Mouse (Mus musculus): Measurements from ENCODE around the gene Nat8f4. TPM values are rescaled to one million over a fixed set of nuclear protein-coding genes. Genes with fewer than 3 reads are reported as not detected.
"Not testable (repeated sequence)": the region's sequence is repeated elsewhere in the genome, so short reads cannot be mapped to it uniquely, and the experiment has no call there.

Gene Nat8f4
- total and polyA plus RNA-seq, 2 experiments from 2014 or later: 0.42 to 1.7 TPM

GRCm38 (mm10) chr6:85923643-85924042 lies 19.0 kb upstream of the Nat8f4 start:
- ATAC-seq (ENCODE audit: insufficient read depth, low read depth) (no peak), DNase-seq (ENCODE audit: low spot score) (no peak)
- no peak overlapping the region for H3K27ac ChIP-seq (ENCODE audit: low read depth)
- H3K9me3 ChIP-seq (replicated peaks; ENCODE audit: control insufficient read depth, low read length): no peaks in the 10 kb centered on the region
- peaks cover 59% of the 10 kb centered on the region for H3K36me3 ChIP-seq (replicated peaks; ENCODE audit: control insufficient read depth, insufficient read depth, low read length)
- H3K27me3 ChIP-seq (ENCODE audit: control insufficient read depth, insufficient read depth, low read length): no peaks in the 10 kb centered on the region
- no peak for TF ChIP-seq EP300 (IDR thresholded peaks at IDR 0.05; ENCODE audit: low read depth)
- TF ChIP-seq CTCF (IDR thresholded peaks at IDR 0.05; ENCODE audit: low read depth): no peak
- no peak overlapping the region for H3K9ac ChIP-seq (replicated peaks; ENCODE audit: low read depth, low read length)
- no peak overlapping the region for H3K4me3 ChIP-seq (ENCODE audit: low read depth, low read length)
- H3K4me1 ChIP-seq (ENCODE audit: control insufficient read depth, insufficient read depth): no peaks in the 10 kb centered on the region
- no peak overlapping the region for H3K4me2 ChIP-seq (ENCODE audit: low read depth, low read length)
- WGBS: 83% methylated on average over 1 of the region's 1 CpGs

- WGBS: 94% methylated on average over 4 of the region's 4 CpGs
- Histone ChIP-seq H3K9me3 (replicated peaks; ENCODE audit: control insufficient read depth, low read length) (no peaks in the 10 kb centered on the region), H3K4me1 (ENCODE audit: control insufficient read depth, insufficient read depth) (peaks cover 12% of the 10 kb centered on the region; the same call in 1 of the 2 replicates), H3K4me3 (ENCODE audit: low read depth, low read length) (no peak overlapping the region), H3K27me3 (ENCODE audit: control insufficient read depth, insufficient read depth, low read length) (no peaks in the 10 kb centered on the region), H3K36me3 (replicated peaks; ENCODE audit: control insufficient read depth, insufficient read depth, low read length) (peaks cover 23% of the 10 kb centered on the region), H3K9ac (replicated peaks; ENCODE audit: low read depth, low read length) (no peak overlapping the region), H3K27ac (ENCODE audit: low read depth) (no peak overlapping the region), H3K4me2 (ENCODE audit: low read depth, low read length) (no peak overlapping the region)
- DNase-seq (ENCODE audit: low spot score) (no peak), ATAC-seq (ENCODE audit: insufficient read depth, low read depth) (no peak)
- no peak for TF ChIP-seq EP300 (IDR thresholded peaks at IDR 0.05; ENCODE audit: low read depth)
- no peak for TF ChIP-seq CTCF (IDR thresholded peaks at IDR 0.05; ENCODE audit: low read depth)
Measured at GRCm38 (mm10) chr6:85919401-85919800, 14.7 kb upstream of the Nat8f4 start.

GRCm38 (mm10) chr6:85918341-85918740 lies 13.7 kb upstream of the Nat8f4 start:
- peaks cover 12% of the 10 kb centered on the region; the same call in 1 of the 2 replicates for H3K4me1 ChIP-seq (ENCODE audit: control insufficient read depth, insufficient read depth)
- WGBS: 89% methylated on average over 3 of the region's 3 CpGs
- not testable (repeated sequence) for H3K4me2 ChIP-seq (ENCODE audit: low read depth, low read length); H3K9ac ChIP-seq (replicated peaks; ENCODE audit: low read depth, low read length); H3K9me3 ChIP-seq (replicated peaks; ENCODE audit: control insufficient read depth, low read length); H3K4me3 ChIP-seq (ENCODE audit: low read depth, low read length); DNase-seq (ENCODE audit: low spot score); H3K27ac ChIP-seq (ENCODE audit: low read depth); H3K27me3 ChIP-seq (ENCODE audit: control insufficient read depth, insufficient read depth, low read length); ATAC-seq (ENCODE audit: insufficient read depth, low read depth)
- peaks cover 16% of the 10 kb centered on the region for H3K36me3 ChIP-seq (replicated peaks; ENCODE audit: control insufficient read depth, insufficient read depth, low read length)

- DNase-seq (ENCODE audit: low spot score) (no peak), ATAC-seq (ENCODE audit: insufficient read depth, low read depth) (no peak)
- H3K36me3 ChIP-seq (replicated peaks; ENCODE audit: control insufficient read depth, insufficient read depth, low read length): peaks cover 4% of the 10 kb centered on the region
- peak overlapping the region; percentile 67 for H3K4me3 ChIP-seq (ENCODE audit: low read depth, low read length)
- TF ChIP-seq EP300 (IDR thresholded peaks at IDR 0.05; ENCODE audit: low read depth) (no peak), CTCF (IDR thresholded peaks at IDR 0.05; ENCODE audit: low read depth) (no peak)
- peak overlapping the region; percentile 87 for H3K27ac ChIP-seq (ENCODE audit: low read depth)
- peak overlapping the region; percentile 77 for H3K9ac ChIP-seq (replicated peaks; ENCODE audit: low read depth, low read length)
- H3K4me2 ChIP-seq (ENCODE audit: low read depth, low read length): peak overlapping the region; percentile 81
- H3K4me1 ChIP-seq (ENCODE audit: control insufficient read depth, insufficient read depth): peaks cover 12% of the 10 kb centered on the region; the same call in 1 of the 2 replicates
- no peaks in the 10 kb centered on the region for H3K27me3 ChIP-seq (ENCODE audit: control insufficient read depth, insufficient read depth, low read length)
- 80% methylated on average over 6 of the region's 6 CpGs for WGBS
- H3K9me3 ChIP-seq (replicated peaks; ENCODE audit: control insufficient read depth, low read length): no peaks in the 10 kb centered on the region
Measured at GRCm38 (mm10) chr6:85916596-85916995, 11.9 kb upstream of the Nat8f4 start.

- H3K27ac ChIP-seq (ENCODE audit: low read depth): peak within 1 kb of the TSS; percentile 87
Measured at GRCm38 (mm10) chr6:85915539-85916513, 11.1 kb upstream of the Nat8f4 start, which contains the start of gene Nat8f1. Gene Nat8f1 (minus strand): TSS chr6:85915687.

More at GRCm38 (mm10) chr6:85915539-85916513, 11.1 kb upstream of the Nat8f4 start, which contains the start of gene Nat8f1:
- under 1% methylated on average over 49 of the region's 61 CpGs for WGBS
- TF ChIP-seq CTCF (IDR thresholded peaks at IDR 0.05; ENCODE audit: low read depth): peak; percentile 51
- not testable (repeated sequence) for H3K9me3 ChIP-seq (replicated peaks; ENCODE audit: control insufficient read depth, low read length); H3K27me3 ChIP-seq (ENCODE audit: control insufficient read depth, insufficient read depth, low read length); H3K36me3 ChIP-seq (replicated peaks; ENCODE audit: control insufficient read depth, insufficient read depth, low read length)
- H3K9ac ChIP-seq (replicated peaks; ENCODE audit: low read depth, low read length): peak within 1 kb of the TSS; percentile 77
- peaks cover 12% of the 10 kb centered on the region; the same call in 1 of the 2 replicates for H3K4me1 ChIP-seq (ENCODE audit: control insufficient read depth, insufficient read depth)
- peak; percentile 95 for ATAC-seq (ENCODE audit: insufficient read depth, low read depth)
- H3K4me3 ChIP-seq (ENCODE audit: low read depth, low read length): peak within 1 kb of the TSS; percentile 67
- H3K4me2 ChIP-seq (ENCODE audit: low read depth, low read length): peak within 1 kb of the TSS; percentile 81
- DNase-seq (ENCODE audit: low spot score): peak; percentile 92

Measured in heart, postnatal 0 days (tissue).